Mouse (Mus musculus) kidney, embryonic 15.5 days (tissue): ENCODE data around the gene Tnfsfm13. TPM values are rescaled to one million over a fixed set of nuclear protein-coding genes. Genes with fewer than 3 reads are reported as not detected.

Source experiments
- ATAC-seq: fragments of 200-750 bp; cut with Nextera tagmentation; replicated peaks from 2 replicates; pipeline ENCODE4 v1.8.0; 2017; ENCODE audit warnings: moderate TSS enrichment; ENCODE audit not compliant: low FRiP score
- H3K27ac ChIP-seq: fragments of 300-500 bp; sonication (generic); 2 replicates; pipeline ENCODE4 v1.5.1; 2015; ENCODE audit warnings: mild to moderate bottlenecking, inconsistent platforms
- H3K27me3 ChIP-seq: fragments of 300-500 bp; sonication (generic); 2 replicates; pipeline ENCODE4 v1.6.1; 2015; ENCODE audit warnings: inconsistent platforms
- H3K36me3 ChIP-seq: fragments of 300-500 bp; sonication (generic); 2 replicates; pipeline ENCODE4 v1.6.1; 2015; ENCODE audit warnings: inconsistent platforms
- H3K4me1 ChIP-seq: fragments of 300-500 bp; sonication (generic); 2 replicates; pipeline ENCODE4 v1.6.1; 2015; ENCODE audit warnings: inconsistent platforms
- H3K4me2 ChIP-seq: fragments of 300-500 bp; sonication (generic); 2 replicates; pipeline ENCODE4 v1.6.1; 2015; ENCODE audit warnings: moderate library complexity, mild to moderate bottlenecking, inconsistent platforms
- H3K4me3 ChIP-seq: fragments of 300-500 bp; sonication (generic); replicated peaks from 2 replicates; pipeline ENCODE4 v1.5.1; 2015; ENCODE audit warnings: mild to moderate bottlenecking, inconsistent platforms
- H3K9ac ChIP-seq: fragments of 300-500 bp; sonication (generic); 2 replicates; pipeline ENCODE4 v1.6.1; 2015; ENCODE audit warnings: mild to moderate bottlenecking, inconsistent platforms
- H3K9me3 ChIP-seq: fragments of 300-500 bp; sonication (generic); replicated peaks from 2 replicates; pipeline ENCODE4 v1.6.1; 2016; ENCODE audit warnings: inconsistent platforms
- WGBS: fragments of 180-500 bp; shearing (Covaris S2); methylation state at CpG from one replicate; pipeline ENCODE4 v1.1.7; 2015; ENCODE audit warnings: mixed read lengths; 5-methylcytosine and 5-hydroxymethylcytosine counted together
- polyA plus RNA-seq: library from polyadenylated mRNA; unstranded; fragments of >200 nt; fragmentation: Nextera tagmentation; extraction: Ambion mirVana; gene quantifications from 2 replicates; pipeline ENCODE4 v1.2.1, GENCODE M21; 2015

Gene Tnfsfm13
- polyA plus RNA-seq, 1 experiment from 2014 or later = 7.0 TPM

DNA sequence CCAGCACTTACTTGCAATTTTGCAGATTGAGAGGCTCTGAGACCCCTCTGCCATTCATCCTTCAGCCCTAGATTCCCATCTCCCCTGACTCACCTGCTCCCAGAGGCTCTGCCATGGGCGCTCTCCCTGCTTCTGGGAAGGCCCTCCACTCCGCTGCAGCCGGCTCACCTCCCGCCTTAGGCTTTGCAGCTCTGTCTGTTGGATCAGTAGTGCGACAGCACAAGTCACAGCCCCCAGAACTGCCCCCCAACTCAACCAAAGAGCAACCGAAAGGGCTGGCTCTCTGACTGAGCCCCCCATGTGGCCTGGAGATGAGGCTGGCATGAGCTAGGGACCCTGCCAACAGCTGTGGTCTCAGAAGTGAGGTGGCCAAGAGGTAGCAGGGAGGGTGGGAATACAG, 11.0 kb downstream of the Tnfsfm13 start:
- no peaks in the 10 kb centered on the region for H3K9me3 ChIP-seq
- H3K36me3 ChIP-seq = peaks cover 7% of the 10 kb centered on the region
- H3K4me2 ChIP-seq = no peak overlapping the region
- H3K27ac ChIP-seq = peak overlapping the region; percentile 79; the same call in 1 of the 2 replicates
- H3K27me3 ChIP-seq = no peaks in the 10 kb centered on the region
- no peak overlapping the region for H3K9ac ChIP-seq
- H3K4me1 ChIP-seq = peaks cover 48% of the 10 kb centered on the region
- H3K4me3 ChIP-seq = no peak overlapping the region
- WGBS = 86% methylated on average over 6 of the region's 6 CpGs
- no peak for ATAC-seq

DNA sequence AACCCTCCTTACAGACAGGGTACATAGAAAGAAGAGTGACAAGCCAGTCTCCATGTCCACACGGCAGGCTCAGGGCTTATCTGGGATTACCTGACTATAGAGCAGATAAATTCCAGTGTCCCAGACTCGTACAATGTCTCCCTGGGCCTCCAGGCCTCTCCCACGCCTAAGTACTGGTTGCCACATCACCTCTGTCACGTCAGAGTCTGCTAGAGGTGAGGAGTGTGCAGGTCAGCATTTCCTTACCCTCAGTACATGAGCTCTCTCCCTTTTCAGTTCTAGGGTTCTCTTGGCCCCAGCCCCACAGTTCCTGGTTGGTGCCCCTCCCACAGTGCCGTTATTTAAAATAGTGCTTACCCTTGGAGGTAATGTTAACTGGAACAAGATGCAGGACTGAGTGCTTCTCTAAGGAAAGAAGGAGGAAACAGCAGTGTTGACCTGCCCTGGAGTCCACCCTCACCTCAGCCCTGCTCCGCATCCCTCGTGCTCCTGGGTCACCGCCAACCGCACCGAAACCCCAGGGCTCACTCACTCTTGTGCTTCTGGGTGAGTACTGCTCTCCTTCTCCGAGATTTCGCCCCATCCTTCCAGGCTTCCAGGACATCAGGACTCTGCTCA, 11.7 kb downstream of the Tnfsfm13 start:
- peaks cover 53% of the 10 kb centered on the region for H3K4me1 ChIP-seq
- H3K4me3 ChIP-seq = no peak overlapping the region
- H3K36me3 ChIP-seq = peaks cover 13% of the 10 kb centered on the region
- H3K9ac ChIP-seq = no peak overlapping the region
- no peak overlapping the region for H3K4me2 ChIP-seq
- H3K27me3 ChIP-seq = no peaks in the 10 kb centered on the region
- H3K9me3 ChIP-seq = no peaks in the 10 kb centered on the region
- ATAC-seq = no peak
- WGBS = 79% methylated on average over 12 of the region's 12 CpGs
- H3K27ac ChIP-seq = no peak overlapping the region

DNA sequence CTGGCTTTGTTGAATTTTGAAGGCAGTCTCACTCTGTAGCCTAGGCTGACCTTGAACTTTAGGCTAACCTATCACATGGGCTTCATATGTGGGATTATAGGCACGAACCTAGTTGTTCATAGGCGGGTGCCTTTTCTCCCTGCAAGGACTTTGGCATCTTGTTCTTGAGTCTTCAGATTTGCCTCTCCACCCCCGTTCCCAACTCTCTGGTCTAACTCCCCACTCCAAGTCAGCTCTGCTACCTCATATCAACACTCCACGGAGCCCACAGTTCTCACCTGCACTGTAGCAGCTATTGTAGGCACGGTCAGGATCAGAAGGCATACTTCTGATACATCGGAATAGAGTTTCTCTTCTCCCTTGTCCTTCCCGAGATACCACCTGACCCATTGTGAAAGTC, 12.3 kb downstream of the Tnfsfm13 start:
- Histone ChIP-seq H3K4me3 (no peak overlapping the region), H3K9ac (0 out of 2 replicates have a peak overlapping the region, but pooled peaks have one; percentile 25), H3K4me2 (no peak overlapping the region; the same call in 1 of the 2 replicates), H3K27ac (0 out of 2 replicates have a peak overlapping the region, but pooled peaks have one; percentile 95), H3K9me3 (no peaks in the 10 kb centered on the region), H3K27me3 (no peaks in the 10 kb centered on the region), H3K4me1 (peaks cover 54% of the 10 kb centered on the region), H3K36me3 (peaks cover 19% of the 10 kb centered on the region)
- no peak for ATAC-seq
- WGBS = 82% methylated on average over 7 of the region's 7 CpGs

DNA sequence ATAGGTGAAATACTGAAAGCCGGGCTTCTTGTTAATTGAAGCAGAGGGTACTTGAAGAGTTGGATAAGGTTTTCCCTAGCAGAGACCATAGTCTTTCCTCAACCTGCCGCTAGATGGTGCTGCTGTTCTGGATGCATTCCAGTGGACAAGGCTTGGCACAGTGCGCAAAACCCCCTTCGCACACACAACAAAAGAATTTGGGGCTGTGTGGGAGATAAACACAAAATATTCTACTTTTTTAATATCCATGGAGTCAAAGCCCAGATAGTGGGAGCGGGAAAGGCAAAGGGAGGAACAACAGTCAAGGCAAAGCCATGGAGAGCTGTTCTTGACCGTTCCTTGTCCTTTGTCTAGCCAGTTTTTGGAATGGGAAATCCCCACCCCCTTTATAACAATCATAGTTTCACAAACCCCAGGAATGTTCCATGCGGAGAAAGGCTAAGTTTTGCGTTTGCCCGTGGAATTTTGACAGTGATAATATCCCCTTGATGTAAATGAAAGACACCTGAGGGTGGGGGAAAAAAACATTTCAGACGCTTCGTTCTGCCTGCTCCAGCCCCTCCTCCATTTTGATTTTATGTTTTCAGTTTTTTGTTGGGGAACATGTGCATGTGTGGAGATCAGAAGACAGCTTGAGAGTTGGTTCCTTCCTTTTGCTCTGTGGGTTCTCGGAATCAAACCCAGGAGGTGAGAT, 12.9 kb downstream of the Tnfsfm13 start:
- peak overlapping the region; percentile 88 for H3K4me3 ChIP-seq
- peaks cover 54% of the 10 kb centered on the region for H3K4me1 ChIP-seq
- H3K9me3 ChIP-seq = no peaks in the 10 kb centered on the region
- peak overlapping the region; percentile 91 for H3K4me2 ChIP-seq
- 24% methylated on average over 12 of the region's 12 CpGs for WGBS
- 0 out of 2 replicates have a peak, but pooled peaks have one; percentile 49 for ATAC-seq
- peaks cover 24% of the 10 kb centered on the region for H3K36me3 ChIP-seq
- H3K27me3 ChIP-seq = no peaks in the 10 kb centered on the region
- peak overlapping the region; percentile 95 for H3K27ac ChIP-seq
- peak overlapping the region; percentile 25; the same call in 1 of the 2 replicates for H3K9ac ChIP-seq

DNA sequence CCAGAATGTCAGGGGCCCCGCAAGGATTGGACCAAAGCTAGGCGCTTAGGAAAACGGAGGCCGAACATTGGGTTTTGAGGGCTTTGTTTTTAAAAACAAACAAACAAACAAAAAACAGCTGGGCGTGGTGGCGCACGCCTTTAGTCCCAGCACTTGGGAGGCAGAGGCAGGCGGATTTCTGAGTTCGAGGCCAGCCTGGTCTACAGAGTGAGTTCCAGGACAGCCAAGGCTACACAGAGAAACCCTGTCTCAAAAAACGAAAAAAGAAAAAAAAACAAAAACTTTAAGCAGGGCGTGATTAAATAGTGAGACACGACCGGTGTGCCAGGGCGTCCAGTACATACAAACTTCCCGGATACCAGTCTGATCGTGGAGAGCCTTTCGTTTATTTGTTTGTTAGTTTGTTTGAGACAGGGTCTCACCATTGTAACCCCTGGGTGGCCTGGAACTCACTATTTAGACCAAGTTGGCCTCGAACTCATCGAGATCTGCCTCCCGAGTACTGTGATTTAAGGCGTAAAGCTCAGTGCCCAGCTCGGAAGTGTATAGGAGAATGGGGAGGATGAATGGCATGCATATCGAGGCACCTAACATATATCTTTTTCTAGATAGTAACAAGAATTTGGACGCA, 13.6 kb downstream of the Tnfsfm13 start:
- Histone ChIP-seq H3K9ac (peak overlapping the region; percentile 89), H3K36me3 (peaks cover 30% of the 10 kb centered on the region), H3K27me3 (no peaks in the 10 kb centered on the region), H3K9me3 (no peaks in the 10 kb centered on the region), H3K4me1 (peaks cover 54% of the 10 kb centered on the region), H3K4me2 (peak overlapping the region; percentile 91), H3K27ac (peak overlapping the region; percentile 95), H3K4me3 (peak overlapping the region; percentile 88)
- WGBS = 21% methylated on average over 24 of the region's 24 CpGs
- peak; percentile 16; the same call in 1 of the 2 replicates for ATAC-seq

DNA sequence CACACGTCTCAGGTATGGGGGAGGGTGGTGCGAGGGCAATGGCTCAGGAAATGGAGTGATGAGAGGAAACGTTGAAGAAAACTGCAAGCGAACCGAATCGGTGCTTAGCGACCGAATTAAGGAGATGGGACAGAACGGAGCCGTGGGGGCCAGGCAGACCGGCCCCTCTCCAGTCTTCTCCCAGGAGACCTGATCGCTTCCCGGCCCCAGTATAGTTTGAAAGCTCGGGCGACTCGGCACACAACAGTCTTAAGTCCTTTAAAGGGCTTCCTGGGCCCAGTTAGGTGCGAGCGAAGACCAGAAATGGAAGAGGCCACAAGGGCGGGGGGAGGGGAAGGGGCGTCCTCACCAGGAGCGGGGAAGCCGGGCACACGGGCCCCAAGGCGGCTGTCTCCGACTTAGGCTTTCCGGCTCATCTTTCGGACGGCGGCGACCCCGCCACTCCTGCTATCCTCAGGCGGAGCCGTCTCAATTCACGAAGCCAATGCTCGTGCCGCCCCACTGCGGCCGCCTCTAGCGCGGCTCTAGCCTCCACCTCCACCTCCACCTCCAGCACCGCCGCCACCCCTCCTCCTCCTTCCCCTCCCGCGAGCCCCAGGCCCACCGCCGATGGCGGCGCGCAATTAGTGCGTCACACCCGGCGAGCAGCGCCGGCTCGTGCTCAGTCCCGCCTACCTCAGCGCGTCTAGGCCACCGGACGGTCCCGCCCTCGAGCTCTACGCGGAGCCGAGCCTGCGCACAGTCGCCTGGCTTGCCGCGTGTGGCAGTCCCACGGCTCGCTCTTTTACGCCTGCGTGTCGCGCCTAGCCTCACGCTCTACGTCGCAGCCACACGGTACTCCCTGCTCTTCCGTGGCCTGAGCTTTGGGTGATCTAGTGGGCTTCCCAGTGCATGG, 14.3 kb downstream of the Tnfsfm13 start, which contains the start of gene Senp3:
TSS of gene Senp3 (minus strand) at position 771 of the 895 bp plus-strand sequence.
- peak; percentile 97 for ATAC-seq
- Histone ChIP-seq H3K36me3 (peaks cover 38% of the 10 kb centered on the region), H3K4me2 (peak within 1 kb of the TSS; percentile 91), H3K4me3 (peak within 1 kb of the TSS; percentile 88), H3K4me1 (peaks cover 51% of the 10 kb centered on the region), H3K27me3 (no peaks in the 10 kb centered on the region), H3K27ac (peak within 1 kb of the TSS; percentile 95), H3K9ac (peak within 1 kb of the TSS; percentile 89), H3K9me3 (no peaks in the 10 kb centered on the region)
- WGBS = under 1% methylated on average over 79 of the region's 80 CpGs

DNA sequence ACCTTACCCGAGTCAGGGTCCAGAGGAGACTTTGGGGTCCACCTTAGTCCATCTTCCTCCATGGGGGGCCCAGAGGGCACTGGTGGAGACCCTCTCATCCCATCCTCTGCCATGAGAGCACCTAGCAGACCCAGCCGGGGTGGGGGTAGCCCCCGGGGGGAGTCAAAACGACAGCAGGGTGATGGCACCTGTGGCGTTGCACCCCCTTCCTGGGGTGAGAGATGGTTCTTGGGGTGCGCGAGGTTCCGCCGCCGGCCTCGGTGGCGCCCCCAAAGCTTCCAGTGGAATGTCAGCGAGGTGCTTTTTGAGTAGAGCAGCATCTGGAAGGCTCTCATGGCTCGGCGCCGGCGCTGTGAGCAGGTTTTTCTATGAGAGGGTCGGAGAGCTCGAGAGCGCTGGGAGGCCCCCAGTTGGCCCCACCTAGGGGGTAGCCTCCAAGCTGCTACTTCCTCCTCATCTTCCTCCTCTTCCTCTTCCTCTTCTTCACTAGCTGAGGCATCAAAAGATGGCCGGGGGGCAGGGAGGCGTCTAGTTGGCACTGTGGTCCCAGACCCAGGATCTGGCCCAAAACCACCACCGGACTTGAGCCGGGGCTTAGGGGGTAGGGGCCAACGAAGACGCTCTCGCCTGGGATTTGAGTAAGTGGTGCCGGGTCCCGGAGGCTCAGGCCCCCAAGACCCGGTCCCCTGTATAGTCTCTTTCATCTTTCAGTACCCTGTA, 15.6 kb downstream of the Tnfsfm13 start:
- Histone ChIP-seq H3K4me2 (peak overlapping the region; percentile 91), H3K27ac (no peak overlapping the region), H3K36me3 (peaks cover 51% of the 10 kb centered on the region), H3K9me3 (no peaks in the 10 kb centered on the region), H3K4me3 (peak overlapping the region; percentile 88), H3K27me3 (no peaks in the 10 kb centered on the region), H3K9ac (peak overlapping the region; percentile 89; the same call in 1 of the 2 replicates), H3K4me1 (peaks cover 38% of the 10 kb centered on the region)
- WGBS = 93% methylated on average over 30 of the region's 30 CpGs
- no peak for ATAC-seq

DNA sequence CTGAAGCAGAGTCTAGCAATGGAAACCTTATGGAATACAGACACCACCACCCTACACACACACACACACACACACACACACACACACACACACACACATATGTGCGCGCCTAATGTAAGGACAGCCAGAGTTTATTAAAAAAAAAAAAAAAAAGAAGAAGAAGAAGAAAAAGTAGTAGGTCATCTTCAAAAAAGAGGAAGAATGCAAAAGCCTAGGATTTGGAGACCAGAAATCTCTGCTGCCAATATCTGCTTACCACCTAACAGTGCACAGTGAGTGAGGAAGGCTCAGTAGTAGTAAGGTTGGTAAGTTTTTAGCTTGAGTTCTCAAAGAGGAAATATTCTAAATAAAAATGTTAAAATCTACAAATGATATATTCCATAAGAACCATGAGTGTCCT, 16.8 kb downstream of the Tnfsfm13 start:
- Histone ChIP-seq H3K9ac (no peak overlapping the region), H3K9me3 (no peaks in the 10 kb centered on the region), H3K4me1 (peaks cover 34% of the 10 kb centered on the region), H3K4me2 (no peak overlapping the region), H3K27ac (no peak overlapping the region), H3K27me3 (no peaks in the 10 kb centered on the region), H3K4me3 (no peak overlapping the region), H3K36me3 (peaks cover 62% of the 10 kb centered on the region)
- ATAC-seq = no peak
- WGBS = 100% methylated on average over 2 of the region's 2 CpGs

DNA sequence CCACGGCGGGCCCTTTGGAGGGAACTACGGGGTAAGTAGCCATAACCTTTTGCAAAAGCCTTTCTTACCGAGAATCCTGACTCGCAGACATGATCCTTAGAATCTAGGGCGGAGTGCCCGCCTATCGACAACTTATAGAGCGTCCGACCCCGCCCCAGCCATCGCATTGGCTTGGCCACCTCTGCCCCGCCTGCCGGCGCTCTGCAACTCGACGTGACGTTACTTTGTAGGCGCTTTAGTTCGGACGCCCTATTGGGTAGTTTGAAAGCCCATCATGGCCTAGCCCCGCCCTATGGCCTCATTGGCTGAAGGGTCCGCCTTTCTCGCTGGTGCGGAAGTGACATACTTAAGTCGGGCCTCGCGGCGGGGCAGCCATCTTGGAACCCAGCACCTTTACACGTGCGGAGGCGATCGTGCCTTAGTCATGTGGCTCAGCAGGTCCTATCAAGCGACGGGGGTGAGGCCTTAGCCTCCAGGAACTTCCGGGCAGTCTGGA, 23.6 kb downstream of the Tnfsfm13 start, which contains the start of gene Eif4a1:
TSS of gene Eif4a1 (minus strand) at position 213 of the 496 bp plus-strand sequence.
- ATAC-seq = peak; percentile 98
- Histone ChIP-seq H3K4me2 (peak within 1 kb of the TSS; percentile 70), H3K9ac (peak within 1 kb of the TSS; percentile 100), H3K4me1 (peaks cover 36% of the 10 kb centered on the region), H3K9me3 (no peaks in the 10 kb centered on the region), H3K36me3 (peaks cover 85% of the 10 kb centered on the region), H3K27ac (peak within 1 kb of the TSS; percentile 97), H3K4me3 (peak within 1 kb of the TSS; percentile 100), H3K27me3 (no peaks in the 10 kb centered on the region)
- WGBS = under 1% methylated on average over 36 of the region's 36 CpGs

DNA sequence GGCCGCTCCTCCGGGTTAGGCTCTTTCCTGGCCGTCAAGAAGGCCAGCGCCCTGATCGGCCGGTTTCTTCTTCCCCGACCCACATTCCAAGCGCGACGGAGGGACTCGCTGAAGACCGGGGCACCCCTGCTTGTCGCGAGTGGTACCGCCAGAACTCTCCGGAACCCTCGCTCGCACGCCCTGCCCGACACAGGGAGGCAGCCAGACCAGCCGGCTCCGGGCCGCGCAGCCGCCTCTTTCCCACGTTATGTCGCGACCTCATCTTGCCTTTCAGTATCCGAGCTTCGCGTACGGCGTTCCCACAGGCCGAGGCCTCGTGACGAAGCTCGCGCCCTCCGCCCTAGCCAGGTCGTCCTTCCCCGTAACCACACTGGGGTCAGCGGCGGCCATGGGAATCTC, 24.2 kb downstream of the Tnfsfm13 start:
- Histone ChIP-seq H3K4me2 (peak overlapping the region; percentile 70), H3K4me1 (peaks cover 36% of the 10 kb centered on the region), H3K9me3 (no peaks in the 10 kb centered on the region), H3K4me3 (peak overlapping the region; percentile 100), H3K27me3 (no peaks in the 10 kb centered on the region), H3K9ac (peak overlapping the region; percentile 100), H3K27ac (peak overlapping the region; percentile 97), H3K36me3 (peaks cover 84% of the 10 kb centered on the region)
- under 1% methylated on average over 43 of the region's 43 CpGs for WGBS
- ATAC-seq = peak; percentile 5; the same call in 1 of the 2 replicates
